Mouse (Mus musculus) olfactory bulb, adult 2 months (tissue): ENCODE results near the gene Cradd.

Experiments used
- CTCF ChIP-seq: fragments of 200-500 bp; IDR thresholded peaks from 2 replicates; pipeline ENCODE4 v1.5.1; 2012; ENCODE audit warnings: low read depth, mild to moderate bottlenecking, low read length, moderate library complexity; ENCODE audit not compliant: insufficient read depth
- POLR2A ChIP-seq: fragments of 200-500 bp; IDR thresholded peaks from 2 replicates; pipeline ENCODE4 v1.6.1; 2012; ENCODE audit warnings: mild to moderate bottlenecking, low read depth, low read length, moderate library complexity; ENCODE audit not compliant: insufficient read depth

DNA sequence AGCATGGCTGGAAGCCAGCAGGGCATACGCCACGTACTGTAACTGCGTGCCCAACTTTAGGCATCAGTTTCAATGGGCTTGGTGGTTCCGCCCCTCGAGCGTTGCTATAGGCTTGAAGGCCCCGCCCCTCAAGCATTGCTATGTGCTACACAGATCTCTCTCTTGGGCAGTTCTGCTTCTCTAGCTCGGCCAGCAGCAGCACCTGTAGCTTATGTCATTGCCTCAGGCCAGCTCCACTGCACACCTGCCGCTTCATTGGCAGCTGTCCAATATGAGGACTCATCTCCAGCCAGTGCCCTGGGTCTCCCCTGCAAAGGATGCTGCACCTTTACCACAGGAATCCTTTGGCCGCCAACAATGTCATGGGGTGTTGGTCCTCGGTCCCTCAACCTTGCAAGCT lies 45.8 kb downstream of the Cradd start:
- TF ChIP-seq CTCF (no peak), POLR2A (no peak)
